Comparison of ENCODE assay signal across 11 mouse cellular contexts in the genomic region with DNA sequence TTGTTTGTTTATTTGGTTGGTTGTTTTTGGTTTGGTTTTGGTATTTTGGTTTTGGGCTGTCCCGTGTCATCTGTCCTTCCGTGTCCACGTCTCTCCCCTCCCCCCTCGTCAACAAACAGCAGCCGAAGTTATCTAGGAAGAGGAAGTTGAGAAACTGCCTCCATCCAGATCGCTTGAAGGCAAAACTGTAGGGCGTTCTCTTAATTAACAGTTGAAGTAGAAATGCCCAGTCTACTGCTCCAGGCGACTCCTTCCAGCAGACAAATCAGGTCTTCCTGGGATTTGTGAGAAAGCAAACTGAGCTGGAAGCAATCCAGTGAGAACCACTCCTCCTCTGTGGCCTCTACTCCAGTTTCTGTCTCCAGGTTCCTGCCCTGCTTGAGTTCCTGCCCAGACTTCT.
DNase-seq lines count a peak whose midpoint lies in the region; ATAC-seq and TF ChIP-seq lines count a peak whose summit lies in the region.
"Had no signal": no experiment of that assay in that cellular context is flagged by ENCODE, and none has a peak within 500 bp of the region (broad histone marks: within the 10 kb centered on the region; RNA-seq: fewer than 3 reads in every experiment).

No protein-coding gene starts in this region.

- no peaks in the 10 kb centered on the region for H3K27me3 ChIP-seq in lung, postnatal 0 days (replicated peaks; ENCODE audit: insufficient read depth, low read length)
- H3K27me3 ChIP-seq: forebrain, embryonic 13.5 days; limb, embryonic 12.5 days had no signal

- no peaks in the 10 kb centered on the region; the same call in 1 of the 2 replicates for H3K4me1 ChIP-seq in lung, postnatal 0 days (ENCODE audit: insufficient read depth, low read depth, low read length)
- H3K4me1 ChIP-seq in lung, adult 2 months (ENCODE audit: control insufficient read depth, insufficient read depth, low read length), result peaks cover 7% of the 10 kb centered on the region
- H3K4me1 ChIP-seq: forebrain, embryonic 13.5 days; limb, embryonic 12.5 days had no signal

- TF ChIP-seq EP300 in lung, postnatal 0 days (IDR thresholded peaks at IDR 0.05), result no peak

- H3K27ac ChIP-seq in lung, postnatal 0 days (ENCODE audit: low read length), result no peak overlapping the region
- H3K27ac ChIP-seq: forebrain, embryonic 13.5 days; hindbrain, postnatal 0 days; limb, embryonic 12.5 days had no signal

- no peak for TF ChIP-seq POLR2A in lung, adult 2 months (IDR thresholded peaks at IDR 0.05; ENCODE audit: borderline replicate concordance, extremely low read depth, low read depth, low read length)

- no peak for TF ChIP-seq CTCF in lung, postnatal 0 days (IDR thresholded peaks at IDR 0.05)
- no peak for TF ChIP-seq CTCF in lung, adult 2 months (IDR thresholded peaks at IDR 0.05; ENCODE audit: insufficient read depth, low read length)

- H3K9me3 ChIP-seq in lung, postnatal 0 days (ENCODE audit: low read length), result no peaks in the 10 kb centered on the region
- H3K9me3 ChIP-seq: forebrain, embryonic 13.5 days; limb, embryonic 12.5 days had no signal

- DNase-seq in adrenal gland, postnatal 14 days, result peak; percentile 19
- DNase-seq in adrenal gland, adult 8-10 months, result no peak
- DNase-seq in lung, postnatal 0 days (ENCODE audit: low spot score), result peak; percentile 39
- no peak for DNase-seq in lung, adult 2 months
- DNase-seq in liver, result peak; percentile 36
- DNase-seq in urinary bladder, postnatal 4 days (ENCODE audit: low spot score in 2 of 2), result no peak

- no peaks in the 10 kb centered on the region for H3K36me3 ChIP-seq in lung, postnatal 0 days (ENCODE audit: insufficient read depth, low read length)
- H3K36me3 ChIP-seq: limb, embryonic 12.5 days had no signal

- H3K4me3 ChIP-seq in lung, postnatal 0 days (ENCODE audit: low read depth, low read length), result no peak overlapping the region
- H3K4me3 ChIP-seq in lung, adult 2 months (replicated peaks; ENCODE audit: extremely low read depth, low read depth, low read length), result no peak overlapping the region
- H3K4me3 ChIP-seq: forebrain, embryonic 13.5 days; limb, embryonic 12.5 days had no signal

- no peak for ATAC-seq in lung, postnatal 0 days
- ATAC-seq in monocyte, adult 5-6 weeks (replicated peaks; ENCODE audit: insufficient number of reproducible peaks, low FRiP score, low TSS enrichment, poor library complexity, severe bottlenecking), result peak; percentile 87
- ATAC-seq in erythroid progenitor cell, adult 5-6 weeks (replicated peaks; ENCODE audit: low FRiP score, poor library complexity, severe bottlenecking), result no peak
- ATAC-seq: forebrain, embryonic 13.5 days; hindbrain, postnatal 0 days had no signal

- H3K9ac ChIP-seq in lung, postnatal 0 days (replicated peaks; ENCODE audit: low read depth), result no peak overlapping the region
- H3K9ac ChIP-seq: forebrain, embryonic 13.5 days; limb, embryonic 12.5 days had no signal

- no peak overlapping the region; the same call in 1 of the 2 replicates for H3K4me2 ChIP-seq in lung, postnatal 0 days (replicated peaks; ENCODE audit: low read depth, low read length)
- H3K4me2 ChIP-seq: forebrain, embryonic 13.5 days; limb, embryonic 12.5 days had no signal

- 36% methylated on average over 8 of the region's 8 CpGs for WGBS in lung, postnatal 0 days
- 18% methylated on average over 8 of the region's 8 CpGs for WGBS in lung, adult 2 months

Comparison
In these comparisons a context has a peak if more than half of its experiments do, and no peak if none do; other contexts are left out.
1. DNase-seq: peak in adrenal gland, postnatal 14 days (single experiment), lung, postnatal 0 days (single experiment) and liver (single experiment); none in adrenal gland, adult 8-10 months (single experiment), lung, adult 2 months (single experiment) and urinary bladder, postnatal 4 days (0 of 2).